Mouse (Mus musculus): ENCODE measurements around the gene Pth2. TPM values are rescaled to one million over a fixed set of nuclear protein-coding genes. Genes with fewer than 3 reads are reported as not detected.

Pth2 gene
- total and polyA plus RNA-seq, 3 experiments, result not detected

Other genes starting within 250 kb of the Pth2 start
Only the 30 nearest of the 34 such genes appear.
- gene Cpt1c, start 206.1 kb upstream of the Pth2 start, total RNA-seq (2012; rRNA removed), result 0.20 and 0.35 TPM in 2 replicates
- gene Cpt1c, start 206.1 kb upstream of the Pth2 start, polyA plus RNA-seq (2012; ENCODE audit: insufficient read depth in 1 of 2, insufficient read length in 2 of 2, low read depth in 1 of 2, low replicate concordance in 2 of 2, missing spikeins in 1 of 2), result under 1 TPM in 1 of 2 experiments, not detected in 1; 0.81 TPM
- 317 and 339 TPM in 2 replicates for gene Prmt1, start 194.4 kb upstream of the Pth2 start, total RNA-seq (2012; rRNA removed)
- gene Prmt1, start 194.4 kb upstream of the Pth2 start, polyA plus RNA-seq (2012; ENCODE audit: insufficient read depth in 1 of 2, insufficient read length in 2 of 2, low read depth in 1 of 2, low replicate concordance in 2 of 2, missing spikeins in 1 of 2), result 100 to 1,000 TPM; 254 to 715 TPM
- 78.6 and 83.4 TPM in 2 replicates for gene Irf3, start 183.3 kb upstream of the Pth2 start, total RNA-seq (2012; rRNA removed)
- 10 to 100 TPM in 1 of 2 experiments, not detected in 1; 82.1 TPM for gene Irf3, start 183.3 kb upstream of the Pth2 start, polyA plus RNA-seq (2012; ENCODE audit: insufficient read depth in 1 of 2, insufficient read length in 2 of 2, low read depth in 1 of 2, low replicate concordance in 2 of 2, missing spikeins in 1 of 2)
- gene Bcl2l12, start 182.3 kb upstream of the Pth2 start, total RNA-seq (2012; rRNA removed), result 13.4 and 16.6 TPM in 2 replicates
- 10 to 100 TPM in 1 of 2 experiments, not detected in 1; 24.6 TPM for gene Bcl2l12, start 182.3 kb upstream of the Pth2 start, polyA plus RNA-seq (2012; ENCODE audit: insufficient read depth in 1 of 2, insufficient read length in 2 of 2, low read depth in 1 of 2, low replicate concordance in 2 of 2, missing spikeins in 1 of 2)
- 17.7 and 18.3 TPM in 2 replicates for gene Scaf1, start 164.6 kb upstream of the Pth2 start, total RNA-seq (2012; rRNA removed)
- 10 to 100 TPM; 34.4 to 81.5 TPM for gene Scaf1, start 164.6 kb upstream of the Pth2 start, polyA plus RNA-seq (2012; ENCODE audit: insufficient read depth in 1 of 2, insufficient read length in 2 of 2, low read depth in 1 of 2, low replicate concordance in 2 of 2, missing spikeins in 1 of 2)
- 4.2 and 5.0 TPM in 2 replicates for gene Rras, start 163.0 kb upstream of the Pth2 start, total RNA-seq (2012; rRNA removed)
- 10 to 100 TPM in 1 of 2 experiments, not detected in 1; 24.1 TPM for gene Rras, start 163.0 kb upstream of the Pth2 start, polyA plus RNA-seq (2012; ENCODE audit: insufficient read depth in 1 of 2, insufficient read length in 2 of 2, low read depth in 1 of 2, low replicate concordance in 2 of 2, missing spikeins in 1 of 2)
- 3.3 and 3.5 TPM in 2 replicates for gene Prr12, start 128.1 kb upstream of the Pth2 start, total RNA-seq (2012; rRNA removed)
- 10 to 100 TPM in 1 of 2 experiments, not detected in 1; 32.1 TPM for gene Prr12, start 128.1 kb upstream of the Pth2 start, polyA plus RNA-seq (2012; ENCODE audit: insufficient read depth in 1 of 2, insufficient read length in 2 of 2, low read depth in 1 of 2, low replicate concordance in 2 of 2, missing spikeins in 1 of 2)
- 49.9 and 50.7 TPM in 2 replicates for gene Nosip, start 118.6 kb upstream of the Pth2 start, total RNA-seq (2012; rRNA removed)
- gene Nosip, start 118.6 kb upstream of the Pth2 start, polyA plus RNA-seq (2012; ENCODE audit: insufficient read depth in 1 of 2, insufficient read length in 2 of 2, low read depth in 1 of 2, low replicate concordance in 2 of 2, missing spikeins in 1 of 2), result 10 to 100 TPM in 1 of 2 experiments, not detected in 1; 78.9 TPM
- 7.5 and 7.7 TPM in 2 replicates for gene Prrg2, start 118.3 kb upstream of the Pth2 start, total RNA-seq (2012; rRNA removed)
- 10 to 100 TPM in 1 of 2 experiments, not detected in 1; 16.9 TPM for gene Prrg2, start 118.3 kb upstream of the Pth2 start, polyA plus RNA-seq (2012; ENCODE audit: insufficient read depth in 1 of 2, insufficient read length in 2 of 2, low read depth in 1 of 2, low replicate concordance in 2 of 2, missing spikeins in 1 of 2)
- gene Rcn3, start 88.8 kb upstream of the Pth2 start, total RNA-seq (2012; rRNA removed), result 16.0 and 29.3 TPM in 2 replicates
- 10 to 100 TPM in 1 of 2 experiments, not detected in 1; 43.0 TPM for gene Rcn3, start 88.8 kb upstream of the Pth2 start, polyA plus RNA-seq (2012; ENCODE audit: insufficient read depth in 1 of 2, insufficient read length in 2 of 2, low read depth in 1 of 2, low replicate concordance in 2 of 2, missing spikeins in 1 of 2)
- gene Fcgrt, start 77.1 kb upstream of the Pth2 start, total RNA-seq (2012; rRNA removed), result 0.26 and 0.27 TPM in 2 replicates
- gene Fcgrt, start 77.1 kb upstream of the Pth2 start, polyA plus RNA-seq (2012; ENCODE audit: insufficient read depth in 1 of 2, insufficient read length in 2 of 2, low read depth in 1 of 2, low replicate concordance in 2 of 2, missing spikeins in 1 of 2), result 1 to 10 TPM in 1 of 2 experiments, not detected in 1; 1.7 TPM
- 2,482 and 2,708 TPM in 2 replicates for gene Rps11, start 56.6 kb upstream of the Pth2 start, total RNA-seq (2012; rRNA removed)
- gene Rps11, start 56.6 kb upstream of the Pth2 start, polyA plus RNA-seq (2012; ENCODE audit: insufficient read depth in 1 of 2, insufficient read length in 2 of 2, low read depth in 1 of 2, low replicate concordance in 2 of 2, missing spikeins in 1 of 2), result 1,000 to 10,000 TPM; 3,189 to 5,434 TPM
- 2,773 and 3,160 TPM in 2 replicates for gene Rpl13a, start 52.2 kb upstream of the Pth2 start, total RNA-seq (2012; rRNA removed)
- gene Rpl13a, start 52.2 kb upstream of the Pth2 start, polyA plus RNA-seq (2012; ENCODE audit: insufficient read depth in 1 of 2, insufficient read length in 2 of 2, low read depth in 1 of 2, low replicate concordance in 2 of 2, missing spikeins in 1 of 2), result 1,000 to 10,000 TPM; 2,091 to 3,727 TPM
- 0.69 and 3.9 TPM in 2 replicates for gene Gm45713, start 44.8 kb upstream of the Pth2 start, total RNA-seq (2012; rRNA removed)
- not detected for gene Gm45713, start 44.8 kb upstream of the Pth2 start, polyA plus RNA-seq (2012; ENCODE audit: insufficient read depth in 1 of 2, insufficient read length in 2 of 2, low read depth in 1 of 2, low replicate concordance in 2 of 2, missing spikeins in 1 of 2)
- gene Flt3l, start 44.6 kb upstream of the Pth2 start, total RNA-seq (2012; rRNA removed), result 9.5 and 13.0 TPM in 2 replicates
- 10 to 100 TPM in 1 of 2 experiments, not detected in 1; 35.4 TPM for gene Flt3l, start 44.6 kb upstream of the Pth2 start, polyA plus RNA-seq (2012; ENCODE audit: insufficient read depth in 1 of 2, insufficient read length in 2 of 2, low read depth in 1 of 2, low replicate concordance in 2 of 2, missing spikeins in 1 of 2)
- 119 and 141 TPM in 2 replicates for gene Pih1d1, start 26.7 kb upstream of the Pth2 start, total RNA-seq (2012; rRNA removed)
- gene Pih1d1, start 26.7 kb upstream of the Pth2 start, polyA plus RNA-seq (2012; ENCODE audit: insufficient read depth in 1 of 2, insufficient read length in 2 of 2, low read depth in 1 of 2, low replicate concordance in 2 of 2, missing spikeins in 1 of 2), result 100 to 1,000 TPM in 1 of 2 experiments, not detected in 1; 148 TPM
- 33.9 and 34.0 TPM in 2 replicates for gene Aldh16a1, start 26.4 kb upstream of the Pth2 start, total RNA-seq (2012; rRNA removed)
- 10 to 100 TPM in 1 of 2 experiments, not detected in 1; 61.6 TPM for gene Aldh16a1, start 26.4 kb upstream of the Pth2 start, polyA plus RNA-seq (2012; ENCODE audit: insufficient read depth in 1 of 2, insufficient read length in 2 of 2, low read depth in 1 of 2, low replicate concordance in 2 of 2, missing spikeins in 1 of 2)
- 0.23 TPM in 2 replicates for gene Slc17a7, start 17.0 kb upstream of the Pth2 start, total RNA-seq (2012; rRNA removed)
- 1 to 10 TPM in 1 of 2 experiments, not detected in 1; 1.0 TPM for gene Slc17a7, start 17.0 kb upstream of the Pth2 start, polyA plus RNA-seq (2012; ENCODE audit: insufficient read depth in 1 of 2, insufficient read length in 2 of 2, low read depth in 1 of 2, low replicate concordance in 2 of 2, missing spikeins in 1 of 2)
- not detected in 2 replicates for gene Gfy, start 1.4 kb upstream of the Pth2 start, total RNA-seq (2012; rRNA removed)
- not detected for gene Gfy, start 1.4 kb upstream of the Pth2 start, polyA plus RNA-seq (2012; ENCODE audit: insufficient read depth in 1 of 2, insufficient read length in 2 of 2, low read depth in 1 of 2, low replicate concordance in 2 of 2, missing spikeins in 1 of 2)
- 0.16 and 0.27 TPM in 2 replicates for gene Ccdc155, start 23.9 kb downstream of the Pth2 start, total RNA-seq (2012; rRNA removed)
- gene Ccdc155, start 23.9 kb downstream of the Pth2 start, polyA plus RNA-seq (2012; ENCODE audit: insufficient read depth in 1 of 2, insufficient read length in 2 of 2, low read depth in 1 of 2, low replicate concordance in 2 of 2, missing spikeins in 1 of 2), result under 1 TPM in 1 of 2 experiments, not detected in 1; 0.38 TPM
- 8.5 and 9.2 TPM in 2 replicates for gene Dkkl1, start 31.2 kb downstream of the Pth2 start, total RNA-seq (2012; rRNA removed)
- 10 to 100 TPM in 1 of 2 experiments, not detected in 1; 32.0 TPM for gene Dkkl1, start 31.2 kb downstream of the Pth2 start, polyA plus RNA-seq (2012; ENCODE audit: insufficient read depth in 1 of 2, insufficient read length in 2 of 2, low read depth in 1 of 2, low replicate concordance in 2 of 2, missing spikeins in 1 of 2)
- 0.19 TPM in 1 of 2 replicates, not detected in the other for gene Tead2, start 34.8 kb downstream of the Pth2 start, total RNA-seq (2012; rRNA removed)
- gene Tead2, start 34.8 kb downstream of the Pth2 start, polyA plus RNA-seq (2012; ENCODE audit: insufficient read depth in 1 of 2, insufficient read length in 2 of 2, low read depth in 1 of 2, low replicate concordance in 2 of 2, missing spikeins in 1 of 2), result under 1 TPM in 1 of 2 experiments, not detected in 1; 0.38 TPM
- 17.2 and 22.4 TPM in 2 replicates for gene Cd37, start 58.1 kb downstream of the Pth2 start, total RNA-seq (2012; rRNA removed)
- 100 to 1,000 TPM in 1 of 2 experiments, not detected in 1; 111 TPM for gene Cd37, start 58.1 kb downstream of the Pth2 start, polyA plus RNA-seq (2012; ENCODE audit: insufficient read depth in 1 of 2, insufficient read length in 2 of 2, low read depth in 1 of 2, low replicate concordance in 2 of 2, missing spikeins in 1 of 2)
- gene Slc6a16, start 60.1 kb downstream of the Pth2 start, total RNA-seq (2012; rRNA removed), result not detected in 2 replicates
- not detected for gene Slc6a16, start 60.1 kb downstream of the Pth2 start, polyA plus RNA-seq (2012; ENCODE audit: insufficient read depth in 1 of 2, insufficient read length in 2 of 2, low read depth in 1 of 2, low replicate concordance in 2 of 2, missing spikeins in 1 of 2)
- gene Slc6a21, start 96.5 kb downstream of the Pth2 start, total RNA-seq (2012; rRNA removed), result not detected in 2 replicates
- gene Slc6a21, start 96.5 kb downstream of the Pth2 start, polyA plus RNA-seq (2012; ENCODE audit: insufficient read depth in 1 of 2, insufficient read length in 2 of 2, low read depth in 1 of 2, low replicate concordance in 2 of 2, missing spikeins in 1 of 2), result not detected
- gene Trpm4, start 152.8 kb downstream of the Pth2 start, total RNA-seq (2012; rRNA removed), result 4.5 and 4.8 TPM in 2 replicates
- gene Trpm4, start 152.8 kb downstream of the Pth2 start, polyA plus RNA-seq (2012; ENCODE audit: insufficient read depth in 1 of 2, insufficient read length in 2 of 2, low read depth in 1 of 2, low replicate concordance in 2 of 2, missing spikeins in 1 of 2), result 1 to 10 TPM in 1 of 2 experiments, not detected in 1; 6.9 TPM
- gene Hrc, start 154.3 kb downstream of the Pth2 start, total RNA-seq (2012; rRNA removed), result not detected in 2 replicates
- gene Hrc, start 154.3 kb downstream of the Pth2 start, polyA plus RNA-seq (2012; ENCODE audit: insufficient read depth in 1 of 2, insufficient read length in 2 of 2, low read depth in 1 of 2, low replicate concordance in 2 of 2, missing spikeins in 1 of 2), result under 1 TPM in 1 of 2 experiments, not detected in 1; 0.22 TPM
- gene Ppfia3, start 186.0 kb downstream of the Pth2 start, total RNA-seq (2012; rRNA removed), result 3.0 and 3.4 TPM in 2 replicates
- gene Ppfia3, start 186.0 kb downstream of the Pth2 start, polyA plus RNA-seq (2012; ENCODE audit: insufficient read depth in 1 of 2, insufficient read length in 2 of 2, low read depth in 1 of 2, low replicate concordance in 2 of 2, missing spikeins in 1 of 2), result 1 to 10 TPM in 1 of 2 experiments, not detected in 1; 5.9 TPM
- gene Lin7b, start 189.6 kb downstream of the Pth2 start, total RNA-seq (2012; rRNA removed), result 1.3 and 1.4 TPM in 2 replicates
- gene Lin7b, start 189.6 kb downstream of the Pth2 start, polyA plus RNA-seq (2012; ENCODE audit: insufficient read depth in 1 of 2, insufficient read length in 2 of 2, low read depth in 1 of 2, low replicate concordance in 2 of 2, missing spikeins in 1 of 2), result 1 to 10 TPM in 1 of 2 experiments, not detected in 1; 3.8 TPM
- gene Snrnp70, start 214.7 kb downstream of the Pth2 start, total RNA-seq (2012; rRNA removed), result 260 and 272 TPM in 2 replicates
- 1,000 to 10,000 TPM in 1 of 2 experiments, 100 to 1,000 TPM in 1; 588 to 1,478 TPM for gene Snrnp70, start 214.7 kb downstream of the Pth2 start, polyA plus RNA-seq (2012; ENCODE audit: insufficient read depth in 1 of 2, insufficient read length in 2 of 2, low read depth in 1 of 2, low replicate concordance in 2 of 2, missing spikeins in 1 of 2)

All from MEL (cell line).